Mouse (Mus musculus): ENCODE measurements around the gene Gsg1l2.
A peak's percentile ranks its signal among the peaks of the same experiment; 100 is the strongest.

Gsg1l2 gene

DNA sequence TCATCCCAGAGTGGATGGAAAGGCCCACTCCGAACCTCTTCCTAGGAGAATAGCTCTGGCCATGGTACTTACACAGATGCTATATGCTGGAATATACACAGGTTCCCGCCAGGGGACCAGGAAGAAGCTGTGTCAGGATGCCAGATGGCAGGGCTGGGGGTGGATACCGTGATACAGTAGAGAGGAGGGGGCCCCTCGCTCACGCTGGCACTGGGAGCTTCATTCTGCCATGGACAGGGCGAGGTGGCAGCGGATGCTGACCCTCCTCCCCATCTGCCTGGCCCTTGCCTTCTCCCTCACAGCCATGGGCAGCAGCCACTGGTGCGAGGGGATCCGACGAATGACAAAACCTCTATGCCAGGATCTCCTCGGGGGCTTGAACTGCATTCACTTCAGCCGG lies at the start of gene Gsg1l2:
Gene Gsg1l2, plus strand, starts transcription at position 230 of the 400 bp plus-strand sequence.
- no peak for DNase-seq

- no peak for DNase-seq
Observed at GRCm38 (mm10) chr11:67727095-67727494, 47.3 kb upstream of the Gsg1l2 start.

DNA sequence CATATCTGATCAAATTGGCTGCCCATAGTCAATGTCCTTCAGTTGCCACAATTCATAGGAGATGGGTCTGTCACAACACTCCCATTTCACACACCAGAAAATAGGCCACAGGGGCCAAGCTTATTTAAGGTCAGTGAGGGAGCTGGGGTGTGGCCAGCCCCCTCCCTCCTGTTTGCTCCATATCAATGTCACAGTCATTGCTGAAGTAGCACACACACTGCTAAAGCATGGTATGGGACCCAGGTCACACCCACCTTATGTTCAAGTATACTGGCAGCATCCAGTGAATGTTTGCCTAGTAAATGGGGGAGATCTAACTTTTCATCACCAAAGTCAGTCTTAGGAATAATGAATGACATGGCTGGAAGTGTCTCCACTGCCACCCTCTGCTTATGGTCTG lies 45.7 kb upstream of the Gsg1l2 start:
- DNase-seq: no peak

DNA sequence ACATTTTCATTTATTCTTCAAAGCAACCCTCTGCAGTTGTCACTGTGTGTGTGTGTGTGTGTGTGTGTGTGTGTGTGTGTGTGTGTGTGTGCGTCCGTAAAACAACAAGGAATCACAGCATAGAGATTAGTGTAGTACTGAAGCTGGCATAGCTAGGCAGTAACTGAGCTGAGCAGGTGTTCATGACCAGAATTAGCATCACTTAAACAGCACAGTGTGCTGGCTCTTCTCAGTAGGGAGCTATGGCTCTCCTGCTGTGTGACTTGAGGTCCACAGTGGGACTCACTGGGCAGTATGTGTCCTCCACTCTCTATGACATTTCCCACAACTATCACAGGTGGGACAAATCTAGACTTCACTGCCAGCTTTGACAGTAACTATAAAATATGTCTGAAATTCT lies 43.4 kb upstream of the Gsg1l2 start:
- no peak for DNase-seq

DNA sequence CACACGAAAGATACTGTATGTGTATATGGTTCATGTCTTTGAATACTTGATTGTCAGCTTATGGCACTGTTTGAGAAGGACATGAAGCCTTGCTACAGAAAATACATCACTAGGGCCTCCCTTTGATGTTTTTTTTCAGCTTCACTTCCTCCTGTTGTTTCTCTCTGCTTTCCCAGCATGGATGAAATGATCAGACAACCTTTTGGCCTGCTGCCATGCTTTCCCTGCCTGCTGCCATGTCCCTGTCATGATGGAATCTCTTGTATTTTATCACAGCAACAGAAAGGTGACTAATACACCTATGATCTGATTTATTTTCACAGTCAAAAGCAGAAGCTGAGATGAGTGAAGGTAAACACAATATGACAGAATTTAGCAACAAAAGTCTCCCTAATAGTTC lies 40.7 kb upstream of the Gsg1l2 start:
- DNase-seq: no peak

GRCm38 (mm10) chr11:67734597-67734996 lies 39.8 kb upstream of the Gsg1l2 start:
- no peak for DNase-seq

DNA sequence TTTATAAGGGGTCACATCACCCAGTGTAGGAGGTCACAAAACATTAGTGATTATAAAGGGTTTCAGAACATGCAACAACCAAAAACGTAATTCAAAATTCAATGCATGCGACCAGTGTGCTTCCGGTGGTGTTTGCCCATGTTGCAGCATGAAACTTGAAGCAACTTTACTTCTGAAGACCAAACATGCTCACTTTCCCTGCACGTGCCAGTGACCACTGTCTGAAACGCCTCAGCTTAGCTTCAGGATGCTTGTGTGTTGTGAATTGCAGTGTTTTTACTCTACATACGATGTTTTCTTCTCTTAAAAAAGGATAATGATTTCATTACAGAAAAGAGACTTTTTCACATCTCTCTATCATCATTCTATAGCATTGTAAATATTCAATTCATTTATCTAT lies 36.1 kb upstream of the Gsg1l2 start:
- no peak for DNase-seq

DNA sequence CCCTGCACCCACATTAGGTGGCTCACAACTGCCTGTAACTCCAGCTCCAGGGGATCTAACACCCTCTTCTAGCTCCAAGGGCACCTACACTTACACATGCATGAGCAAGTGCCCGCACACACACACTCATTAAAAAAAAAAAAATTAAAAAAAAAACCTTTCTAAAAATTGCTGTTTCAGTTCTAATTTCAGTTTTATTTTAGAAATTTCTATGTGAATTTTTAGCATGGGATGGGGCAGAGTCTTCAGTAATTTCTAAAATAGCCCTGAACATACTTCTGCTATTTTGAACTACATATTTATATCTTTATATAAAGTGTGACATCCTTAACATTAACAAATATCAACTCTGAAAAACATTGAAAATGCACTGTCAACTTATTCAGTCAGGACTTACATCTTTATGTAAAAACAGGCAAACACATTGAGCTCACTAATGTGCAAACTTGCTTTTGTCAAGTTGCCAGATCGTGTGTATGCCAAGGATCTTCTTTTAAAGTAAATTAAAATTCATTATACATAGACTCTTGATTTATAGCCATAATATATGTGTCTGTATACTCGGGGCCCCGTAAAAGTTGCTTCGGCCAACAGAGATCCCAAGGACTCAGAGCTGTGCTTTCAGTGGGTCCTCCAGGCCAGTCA lies 35.4 kb upstream of the Gsg1l2 start:
- DNase-seq: no peak

GRCm38 (mm10) chr11:67741569-67741968 lies 32.8 kb upstream of the Gsg1l2 start:
- DNase-seq: no peak

DNA sequence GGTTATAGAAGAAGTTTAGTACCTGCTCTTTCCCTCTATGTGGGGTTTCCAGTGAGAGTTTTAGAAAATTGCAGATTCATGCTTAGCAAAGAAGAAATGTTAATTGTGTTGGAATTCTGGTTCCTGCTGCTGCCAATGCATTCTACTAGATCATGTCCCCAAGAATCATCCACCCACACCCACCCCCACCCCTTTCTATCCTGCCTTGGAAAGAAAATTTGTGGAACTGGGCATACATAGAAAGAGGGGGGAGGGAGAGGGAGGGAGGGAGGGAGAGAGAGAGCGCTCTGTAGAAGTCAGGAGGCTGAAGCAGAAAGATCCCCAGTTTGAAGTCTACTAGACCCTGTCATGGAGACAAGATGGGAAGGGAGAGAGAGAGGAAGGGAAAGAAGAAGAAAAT lies 18.1 kb upstream of the Gsg1l2 start:
- DNase-seq: no peak

- no peak for DNase-seq
Observed at GRCm38 (mm10) chr11:67757373-67758167, 16.8 kb upstream of the Gsg1l2 start.

GRCm38 (mm10) chr11:67771053-67771452 lies 3.4 kb upstream of the Gsg1l2 start, which contains the start of gene Glp2r:
Gene Glp2r (minus strand): TSS chr11:67771153.
- no peak for DNase-seq

DNA sequence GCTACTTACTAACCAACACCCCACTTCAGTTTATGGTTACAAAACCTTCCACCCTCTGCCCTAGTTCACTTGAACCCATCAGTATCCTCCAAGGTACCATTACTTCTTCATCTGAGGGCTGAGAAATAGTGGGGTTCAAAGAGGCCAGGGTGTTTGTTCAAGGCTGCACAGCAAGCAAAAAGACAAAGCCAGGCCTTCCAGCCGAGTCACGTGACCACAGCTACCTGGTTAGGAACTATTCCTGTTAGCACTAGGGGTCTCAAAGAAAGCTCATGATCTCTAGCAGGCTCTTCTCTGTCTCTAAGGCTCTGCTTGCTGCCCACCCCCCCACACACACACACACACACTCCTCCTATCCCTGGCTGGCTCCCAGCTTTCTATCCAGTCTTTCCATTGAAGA lies 2.7 kb upstream of the Gsg1l2 start:
- DNase-seq: no peak

- DNase-seq: peak; percentile 48
Observed at GRCm38 (mm10) chr11:67772577-67772976, 1.8 kb upstream of the Gsg1l2 start.

GRCm38 (mm10) chr11:67790182-67790581 lies 15.8 kb downstream of the Gsg1l2 start:
- no peak for DNase-seq

DNA sequence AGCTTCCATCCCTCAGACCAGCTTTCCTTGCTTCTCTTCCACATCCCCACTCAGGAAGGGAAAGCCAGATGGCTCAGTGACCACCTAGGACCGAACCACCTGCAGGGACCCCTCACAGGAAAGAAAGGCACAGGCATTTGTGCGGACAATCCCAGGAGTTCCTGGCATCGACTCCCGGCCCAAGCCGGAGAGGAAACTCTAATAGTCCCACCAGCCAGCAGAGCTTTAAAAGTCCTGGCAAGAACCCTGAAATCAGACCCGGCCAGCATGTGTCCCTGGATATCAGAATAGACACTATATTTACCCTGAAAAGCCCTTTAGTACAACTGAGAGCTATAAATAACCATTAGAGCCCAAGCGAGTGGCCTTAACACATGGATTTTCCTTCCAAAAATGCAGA lies 23.5 kb downstream of the Gsg1l2 start, which contains the start of gene Dhrs7c:
Gene Dhrs7c, plus strand, starts transcription at position 257 of the 400 bp plus-strand sequence.
- DNase-seq: no peak

DNA sequence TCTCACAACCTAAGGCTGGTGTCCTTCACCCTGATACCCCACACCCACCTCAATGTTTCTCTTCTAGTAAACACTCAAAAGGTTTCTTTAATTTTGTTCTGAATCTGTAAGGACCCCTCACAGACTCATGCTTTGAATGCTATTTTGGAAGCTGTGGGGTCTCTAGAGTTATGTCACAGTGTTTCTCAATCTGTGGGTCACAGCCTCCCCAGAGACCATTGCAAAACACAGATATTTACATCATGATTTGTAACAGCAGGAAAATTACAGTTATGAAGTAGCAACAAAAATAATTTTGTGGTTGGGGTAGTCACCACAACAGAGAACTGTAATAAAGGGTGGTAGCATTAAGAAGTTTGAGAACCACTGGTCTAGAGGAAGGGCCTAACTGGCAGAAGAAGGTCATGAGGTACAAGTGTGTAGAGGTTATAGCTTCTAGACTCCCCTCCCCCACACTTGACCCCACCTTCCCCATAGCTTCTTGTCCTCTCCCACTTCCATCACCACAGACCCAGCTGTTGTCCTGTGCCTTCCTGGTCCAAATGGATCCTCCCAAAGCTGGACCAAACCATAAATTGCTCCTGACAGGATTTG lies 25.8 kb downstream of the Gsg1l2 start:
- no peak for DNase-seq

GRCm38 (mm10) chr11:67801169-67801568 lies 26.8 kb downstream of the Gsg1l2 start:
- no peak for DNase-seq

DNA sequence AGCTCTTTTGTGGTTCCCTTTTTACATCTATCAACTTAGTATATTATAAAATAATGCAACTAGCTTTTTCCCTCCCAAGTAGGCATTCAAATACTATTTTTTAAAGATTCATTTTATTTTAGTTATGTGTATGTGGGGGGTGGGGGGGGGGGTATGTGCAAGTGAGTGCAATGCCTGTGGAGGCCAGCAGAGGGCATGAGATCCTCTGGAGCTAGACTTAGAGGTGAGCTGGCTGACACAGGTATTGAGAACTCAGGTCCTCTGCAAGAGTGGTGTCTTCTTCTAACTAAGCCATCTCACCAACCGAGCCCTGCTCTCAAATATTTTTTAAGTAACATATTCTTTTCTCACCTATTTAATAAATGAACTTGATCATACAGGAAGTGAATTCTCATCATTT lies 31.1 kb downstream of the Gsg1l2 start:
- DNase-seq: no peak

GRCm38 (mm10) chr11:67806832-67807597 lies 32.6 kb downstream of the Gsg1l2 start:
- DNase-seq: no peak

GRCm38 (mm10) chr11:67808051-67808450 lies 33.6 kb downstream of the Gsg1l2 start:
- DNase-seq: no peak

- DNase-seq: peak; percentile 49
Observed at GRCm38 (mm10) chr11:67811535-67811934, 37.1 kb downstream of the Gsg1l2 start.

GRCm38 (mm10) chr11:67819604-67820003 lies 45.2 kb downstream of the Gsg1l2 start:
- peak; percentile 68 for DNase-seq
